Mouse (Mus musculus) heart, postnatal 0 days (tissue): ENCODE results near the gene Srf.

Experiments used
- CTCF ChIP-seq: IDR thresholded peaks from 2 replicates; pipeline ENCODE4 v1.5.1; 2016; ENCODE audit warnings: antibody characterized with exemption, control low read depth, low read depth
- EP300 ChIP-seq: IDR thresholded peaks from 2 replicates; pipeline ENCODE4 v1.6.1; 2016; ENCODE audit warnings: antibody characterized with exemption, low read depth

DNA sequence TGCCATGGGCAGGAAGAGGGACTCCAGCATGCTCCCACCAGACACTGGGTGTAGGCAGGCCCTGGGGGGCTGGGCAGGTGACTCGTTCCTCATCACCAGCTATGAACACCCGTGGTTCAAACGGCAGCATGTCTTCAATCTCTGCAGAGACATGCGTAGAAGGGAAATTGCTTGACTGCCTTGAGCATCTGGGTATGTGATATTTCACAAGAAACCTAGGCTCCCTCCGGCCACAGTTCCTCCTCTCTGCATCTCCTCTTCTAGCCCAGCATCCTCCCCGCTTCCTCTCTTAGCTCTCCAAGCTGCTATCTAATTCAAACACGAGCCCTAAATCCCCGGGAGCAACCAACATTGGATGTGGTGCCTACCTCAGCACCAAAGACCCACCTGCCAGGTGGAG lies 30.4 kb upstream of the Srf start:
- TF ChIP-seq CTCF = no peak
- TF ChIP-seq EP300 = no peak
